Mouse (Mus musculus) limb, embryonic 15.5 days (tissue): ENCODE measurements around the gene Kcnn3. TPM values are rescaled to one million over a fixed set of nuclear protein-coding genes. Genes with fewer than 3 reads are reported as not detected.

Experiments
- ATAC-seq: fragments of 200-750 bp; cut with Nextera tagmentation; 2 replicates; pipeline ENCODE4 v1.8.0; 2017; ENCODE audit warnings: low read depth, moderate TSS enrichment; ENCODE audit not compliant: insufficient number of reproducible peaks, low FRiP score, low TSS enrichment
- H3K27ac ChIP-seq: fragments of 300-500 bp; sonication (generic); 2 replicates; pipeline ENCODE4 v1.5.1; 2015; ENCODE audit warnings: moderate library complexity, mild to moderate bottlenecking, inconsistent platforms
- H3K27me3 ChIP-seq: fragments of 300-500 bp; sonication (generic); 2 replicates; pipeline ENCODE4 v1.6.1; 2015; ENCODE audit warnings: inconsistent platforms
- H3K36me3 ChIP-seq: fragments of 300-500 bp; sonication (generic); 2 replicates; pipeline ENCODE4 v1.6.1; 2015; ENCODE audit warnings: inconsistent platforms
- H3K4me1 ChIP-seq: fragments of 300-500 bp; sonication (generic); 2 replicates; pipeline ENCODE4 v1.6.1; 2015; ENCODE audit warnings: inconsistent platforms
- H3K4me2 ChIP-seq: fragments of 300-500 bp; sonication (generic); 2 replicates; pipeline ENCODE4 v1.6.1; 2015; ENCODE audit warnings: mild to moderate bottlenecking, inconsistent platforms
- H3K4me3 ChIP-seq: fragments of 300-500 bp; sonication (generic); 2 replicates; pipeline ENCODE4 v1.5.1; 2015; ENCODE audit warnings: mild to moderate bottlenecking, inconsistent platforms
- H3K9ac ChIP-seq: fragments of 300-500 bp; sonication (generic); 2 replicates; pipeline ENCODE4 v1.6.1; 2015; ENCODE audit warnings: inconsistent platforms
- H3K9me3 ChIP-seq: fragments of 300-500 bp; sonication (generic); 2 replicates; pipeline ENCODE4 v1.6.1; 2016; ENCODE audit warnings: inconsistent platforms
- WGBS: fragments of 180-500 bp; shearing (Covaris S2); methylation state at CpG from one replicate; pipeline ENCODE4 v1.1.7; 2015; 5-methylcytosine and 5-hydroxymethylcytosine counted together
- polyA plus RNA-seq: library from polyadenylated mRNA; unstranded; fragments of >200 nt; fragmentation: Nextera tagmentation; extraction: Ambion mirVana; gene quantifications from 2 replicates; pipeline ENCODE4 v1.2.1, GENCODE M21; 2015

Kcnn3 gene
- polyA plus RNA-seq, 1 experiment from 2014 or later: 4.7 TPM

DNA sequence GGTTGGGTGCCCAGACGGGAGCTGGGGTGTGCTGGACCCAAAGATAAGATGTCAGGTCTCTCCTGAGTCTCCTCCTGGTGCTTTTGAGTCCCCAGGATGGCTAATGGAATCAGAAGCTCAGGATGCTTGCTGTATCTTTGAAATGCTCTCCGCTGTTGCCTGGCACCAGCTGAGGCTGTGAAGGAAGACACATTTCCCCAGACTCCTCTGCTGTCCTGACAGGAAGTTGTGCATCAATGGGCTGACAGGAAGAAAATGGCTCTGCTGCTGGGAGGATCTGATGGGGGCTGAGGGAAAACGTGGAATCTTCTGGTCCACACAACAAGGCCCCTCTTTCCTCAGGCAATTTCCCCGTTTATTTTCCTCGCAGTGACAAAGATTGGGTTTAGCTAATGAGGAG is 27.0 kb downstream of the Kcnn3 start:
- no peak for ATAC-seq
- H3K4me1 ChIP-seq: 0 out of 2 replicates have a peak, but pooled peaks cover 2% of the 10 kb centered on the region
- H3K36me3 ChIP-seq: no peaks in the 10 kb centered on the region
- no peaks in the 10 kb centered on the region for H3K27me3 ChIP-seq
- H3K9me3 ChIP-seq: no peaks in the 10 kb centered on the region
- H3K4me2 ChIP-seq: no peak overlapping the region
- no peak overlapping the region for H3K9ac ChIP-seq
- H3K4me3 ChIP-seq: no peak overlapping the region
- WGBS: 31% methylated on average over 5 of the region's 5 CpGs
- no peak overlapping the region for H3K27ac ChIP-seq

DNA sequence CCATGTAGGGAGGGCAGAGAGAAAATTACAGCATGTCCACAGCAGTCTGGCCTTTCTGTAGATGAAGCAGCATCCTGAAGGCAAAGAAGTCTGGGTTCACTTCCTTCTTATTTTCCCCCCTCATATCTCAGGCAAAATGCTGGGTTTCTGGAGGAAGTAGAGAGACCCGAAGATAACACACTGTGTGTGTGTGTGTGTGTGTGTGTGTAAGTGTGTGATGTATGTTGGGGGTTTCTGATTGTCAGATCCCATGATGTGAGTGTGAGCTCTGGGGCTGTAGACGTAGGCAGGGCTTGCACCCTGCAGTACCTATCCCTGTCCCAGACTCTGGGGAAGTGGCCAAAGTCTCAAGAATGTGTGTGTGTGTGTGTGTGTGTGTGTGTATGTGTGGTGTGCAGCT is 28.8 kb downstream of the Kcnn3 start:
- H3K9ac ChIP-seq: no peak overlapping the region
- H3K27ac ChIP-seq: no peak overlapping the region
- H3K36me3 ChIP-seq: no peaks in the 10 kb centered on the region
- 74% methylated on average over 2 of the region's 2 CpGs for whole genome bisulfite sequencing
- H3K4me2 ChIP-seq: no peak overlapping the region
- H3K9me3 ChIP-seq: no peaks in the 10 kb centered on the region
- H3K4me3 ChIP-seq: no peak overlapping the region
- H3K4me1 ChIP-seq: 0 out of 2 replicates have a peak, but pooled peaks cover 2% of the 10 kb centered on the region
- no peaks in the 10 kb centered on the region for H3K27me3 ChIP-seq
- no peak for ATAC-seq

DNA sequence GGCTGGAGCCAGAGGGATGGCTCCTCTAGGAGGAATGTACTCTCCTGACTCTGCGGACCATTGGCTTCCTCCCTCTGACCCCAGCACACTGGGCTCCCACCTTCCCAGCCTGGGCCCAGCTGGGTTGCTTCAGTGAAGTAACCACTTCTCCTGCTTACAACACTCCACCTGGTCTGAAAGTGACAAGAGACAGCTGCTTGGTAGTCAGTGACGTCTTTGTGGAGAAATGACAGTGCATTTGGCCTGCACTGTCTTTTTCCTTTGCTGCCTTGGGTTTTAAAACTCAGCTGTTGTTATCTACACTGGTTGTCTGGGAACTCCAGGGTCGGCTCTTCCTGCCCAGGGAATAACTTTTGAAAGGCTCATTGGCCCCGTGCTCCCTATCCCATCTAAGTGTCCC is 29.5 kb downstream of the Kcnn3 start:
- Histone ChIP-seq H3K4me1 (0 out of 2 replicates have a peak, but pooled peaks cover 2% of the 10 kb centered on the region), H3K4me2 (no peak overlapping the region), H3K9ac (no peak overlapping the region), H3K27ac (no peak overlapping the region), H3K4me3 (no peak overlapping the region), H3K36me3 (no peaks in the 10 kb centered on the region), H3K27me3 (no peaks in the 10 kb centered on the region), H3K9me3 (no peaks in the 10 kb centered on the region)
- 55% methylated on average over 4 of the region's 4 CpGs for WGBS
- ATAC-seq: no peak

GRCm38 (mm10) chr3:89551880-89552279 is 31.9 kb downstream of the Kcnn3 start:
- Histone ChIP-seq H3K36me3 (no peaks in the 10 kb centered on the region), H3K9ac (no peak overlapping the region), H3K4me3 (no peak overlapping the region), H3K27me3 (no peaks in the 10 kb centered on the region), H3K27ac (no peak overlapping the region), H3K4me2 (no peak overlapping the region), H3K9me3 (no peaks in the 10 kb centered on the region), H3K4me1 (0 out of 2 replicates have a peak, but pooled peaks cover 2% of the 10 kb centered on the region)
- ATAC-seq: no peak
- WGBS: 79% methylated on average over 2 of the region's 2 CpGs

DNA sequence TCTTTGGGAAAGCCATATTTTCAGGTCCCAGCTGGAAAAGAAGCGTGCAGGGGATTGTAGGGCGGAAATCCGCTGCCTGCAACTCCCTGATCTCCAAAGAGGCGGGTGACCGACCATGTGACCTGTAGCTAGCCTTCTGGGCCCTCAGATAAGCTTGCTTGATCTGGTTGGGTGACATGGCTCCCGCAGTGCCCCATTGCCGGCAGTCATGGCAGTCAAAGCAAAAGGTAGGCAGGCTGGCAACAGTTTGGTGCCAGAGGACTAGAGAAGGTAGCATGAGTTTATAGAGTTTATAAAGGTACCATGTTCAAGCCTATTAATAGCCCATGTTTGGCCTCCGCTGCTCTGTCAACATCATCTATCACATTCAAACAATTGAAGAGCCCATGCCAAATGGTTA is 33.5 kb downstream of the Kcnn3 start:
- no peak overlapping the region for H3K9ac ChIP-seq
- 0 out of 2 replicates have a peak, but pooled peaks cover 2% of the 10 kb centered on the region for H3K4me1 ChIP-seq
- no peaks in the 10 kb centered on the region for H3K36me3 ChIP-seq
- WGBS: 91% methylated on average over 8 of the region's 8 CpGs
- no peak overlapping the region for H3K27ac ChIP-seq
- no peak for ATAC-seq
- H3K9me3 ChIP-seq: no peaks in the 10 kb centered on the region
- H3K4me2 ChIP-seq: no peak overlapping the region
- no peaks in the 10 kb centered on the region for H3K27me3 ChIP-seq
- H3K4me3 ChIP-seq: no peak overlapping the region

- H3K4me3 ChIP-seq: no peak overlapping the region
- H3K9ac ChIP-seq: no peak overlapping the region
- no peaks in the 10 kb centered on the region for H3K27me3 ChIP-seq
- H3K27ac ChIP-seq: no peak overlapping the region
- no peak for ATAC-seq
- no peaks in the 10 kb centered on the region for H3K36me3 ChIP-seq
- WGBS: 76% methylated on average over 4 of the region's 4 CpGs
- no peak overlapping the region for H3K4me2 ChIP-seq
- H3K4me1 ChIP-seq: 0 out of 2 replicates have a peak, but pooled peaks cover 7% of the 10 kb centered on the region
- H3K9me3 ChIP-seq: no peaks in the 10 kb centered on the region
These were observed 34.0 kb downstream of the Kcnn3 start for GRCm38 (mm10) chr3:89553946-89554345.

GRCm38 (mm10) chr3:89554587-89554986 is 34.6 kb downstream of the Kcnn3 start:
- Histone ChIP-seq H3K27me3 (no peaks in the 10 kb centered on the region), H3K36me3 (no peaks in the 10 kb centered on the region), H3K4me2 (no peak overlapping the region), H3K4me3 (no peak overlapping the region), H3K27ac (no peak overlapping the region), H3K9ac (no peak overlapping the region), H3K9me3 (no peaks in the 10 kb centered on the region), H3K4me1 (0 out of 2 replicates have a peak, but pooled peaks cover 10% of the 10 kb centered on the region)
- 92% methylated on average over 2 of the region's 2 CpGs for WGBS
- no peak for ATAC-seq

DNA sequence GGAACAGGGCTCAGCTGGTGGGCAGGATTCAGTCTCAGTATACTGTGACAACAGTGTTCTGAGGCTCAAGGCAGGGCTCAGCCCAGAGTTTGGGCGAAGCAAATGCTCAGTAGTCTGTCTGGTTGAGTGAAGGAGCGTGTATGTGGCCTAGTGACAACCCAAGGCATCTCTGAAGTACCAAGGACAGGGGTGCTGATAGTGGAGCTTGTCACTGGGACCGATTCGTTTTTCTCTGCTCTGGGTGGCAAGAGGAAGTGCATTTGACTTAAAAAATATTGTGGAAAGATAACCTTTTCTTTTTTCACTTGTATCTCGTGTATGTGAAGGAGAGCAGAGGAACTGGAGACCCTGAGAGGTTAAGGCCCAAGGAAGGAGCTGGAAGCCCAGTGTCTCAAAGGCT is 37.8 kb downstream of the Kcnn3 start:
- no peak overlapping the region for H3K9ac ChIP-seq
- H3K36me3 ChIP-seq: no peaks in the 10 kb centered on the region
- 73% methylated on average over 5 of the region's 5 CpGs for WGBS
- 0 out of 2 replicates have a peak, but pooled peaks cover 7% of the 10 kb centered on the region for H3K4me1 ChIP-seq
- H3K4me2 ChIP-seq: no peak overlapping the region
- ATAC-seq: no peak
- no peak overlapping the region for H3K27ac ChIP-seq
- H3K4me3 ChIP-seq: no peak overlapping the region
- no peaks in the 10 kb centered on the region for H3K9me3 ChIP-seq
- H3K27me3 ChIP-seq: no peaks in the 10 kb centered on the region

DNA sequence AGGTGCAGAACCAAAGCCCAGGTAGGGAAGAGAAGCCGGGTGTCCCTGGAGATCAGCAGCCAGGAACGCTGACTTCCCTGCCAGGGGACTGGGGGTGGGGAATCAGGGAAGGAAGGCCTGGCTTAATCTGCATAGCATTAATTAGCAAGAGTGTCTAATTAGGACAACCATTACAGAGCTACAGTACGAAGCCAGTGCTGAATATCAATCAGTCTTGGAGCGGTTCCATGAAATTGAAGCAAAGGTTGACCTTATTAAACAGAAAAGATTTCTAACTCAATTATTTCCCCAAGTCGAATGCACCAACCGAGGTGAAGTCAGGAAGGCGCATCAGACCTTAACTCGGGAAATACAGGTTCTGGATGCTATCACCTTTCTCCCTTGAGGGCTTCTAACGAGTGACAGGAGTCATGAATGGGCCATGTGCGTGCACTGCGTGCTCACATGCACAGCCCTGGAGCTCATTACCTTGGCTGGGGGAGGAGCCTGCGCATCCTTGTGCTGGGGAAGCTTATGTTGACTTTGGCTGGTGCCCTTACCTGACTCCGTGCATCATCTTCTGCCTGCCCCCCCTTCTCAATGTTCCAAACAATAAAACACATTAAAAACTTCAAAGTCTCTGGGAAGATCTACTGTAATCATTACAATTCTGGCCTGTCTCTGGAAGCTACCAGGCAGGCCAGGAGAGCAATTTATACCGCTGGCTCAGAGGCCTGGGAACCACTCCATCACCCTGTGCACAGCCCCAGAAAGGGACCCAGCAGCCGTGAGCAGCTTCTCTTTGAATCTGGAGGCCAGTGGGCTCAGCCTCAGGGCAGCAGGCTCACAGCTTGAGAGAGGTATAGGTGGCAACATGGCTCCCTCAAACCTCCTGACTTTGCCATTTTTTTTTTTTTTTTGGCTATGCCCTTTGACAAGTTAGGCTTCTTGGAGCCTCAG is 39.3 kb downstream of the Kcnn3 start:
- Histone ChIP-seq H3K9me3 (no peaks in the 10 kb centered on the region), H3K27me3 (no peaks in the 10 kb centered on the region), H3K9ac (no peak overlapping the region), H3K27ac (no peak overlapping the region), H3K4me1 (0 out of 2 replicates have a peak, but pooled peaks cover 7% of the 10 kb centered on the region), H3K4me3 (no peak overlapping the region), H3K36me3 (no peaks in the 10 kb centered on the region), H3K4me2 (no peak overlapping the region)
- 42% methylated on average over 15 of the region's 15 CpGs for WGBS
- ATAC-seq: no peak

GRCm38 (mm10) chr3:89561386-89561785 is 41.4 kb downstream of the Kcnn3 start:
- ATAC-seq: no peak
- no peaks in the 10 kb centered on the region for H3K36me3 ChIP-seq
- no peak overlapping the region for H3K27ac ChIP-seq
- H3K9ac ChIP-seq: no peak overlapping the region
- H3K27me3 ChIP-seq: no peaks in the 10 kb centered on the region
- H3K4me2 ChIP-seq: no peak overlapping the region
- 0 out of 2 replicates have a peak, but pooled peaks cover 7% of the 10 kb centered on the region for H3K4me1 ChIP-seq
- no peaks in the 10 kb centered on the region for H3K9me3 ChIP-seq
- no peak overlapping the region for H3K4me3 ChIP-seq
- 84% methylated on average over 6 of the region's 6 CpGs for WGBS

DNA sequence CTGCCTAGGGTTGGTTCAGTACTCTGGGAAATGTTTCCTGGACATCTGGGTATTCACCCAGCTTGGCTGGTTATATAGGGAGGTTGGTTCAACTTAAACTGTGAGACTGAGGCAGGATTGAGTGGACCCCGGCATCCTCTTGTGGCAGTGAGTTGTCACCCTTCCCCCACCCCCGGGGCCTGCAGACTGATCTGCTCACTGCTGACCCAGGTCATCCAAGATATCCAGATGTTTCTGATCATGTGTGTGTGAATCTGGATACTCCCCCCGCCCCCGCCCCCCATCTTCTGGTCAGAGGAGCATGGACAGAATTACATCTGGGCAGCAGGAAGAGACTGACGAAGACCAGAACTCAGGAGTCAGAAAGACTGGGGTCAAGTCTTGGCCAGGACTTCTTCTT is 45.4 kb downstream of the Kcnn3 start:
- no peak for ATAC-seq
- H3K4me2 ChIP-seq: no peak overlapping the region
- H3K4me1 ChIP-seq: no peaks in the 10 kb centered on the region
- H3K4me3 ChIP-seq: no peak overlapping the region
- 43% methylated on average over 5 of the region's 5 CpGs for WGBS
- H3K36me3 ChIP-seq: no peaks in the 10 kb centered on the region
- no peak overlapping the region for H3K9ac ChIP-seq
- H3K27ac ChIP-seq: no peak overlapping the region
- no peaks in the 10 kb centered on the region for H3K9me3 ChIP-seq
- H3K27me3 ChIP-seq: no peaks in the 10 kb centered on the region

DNA sequence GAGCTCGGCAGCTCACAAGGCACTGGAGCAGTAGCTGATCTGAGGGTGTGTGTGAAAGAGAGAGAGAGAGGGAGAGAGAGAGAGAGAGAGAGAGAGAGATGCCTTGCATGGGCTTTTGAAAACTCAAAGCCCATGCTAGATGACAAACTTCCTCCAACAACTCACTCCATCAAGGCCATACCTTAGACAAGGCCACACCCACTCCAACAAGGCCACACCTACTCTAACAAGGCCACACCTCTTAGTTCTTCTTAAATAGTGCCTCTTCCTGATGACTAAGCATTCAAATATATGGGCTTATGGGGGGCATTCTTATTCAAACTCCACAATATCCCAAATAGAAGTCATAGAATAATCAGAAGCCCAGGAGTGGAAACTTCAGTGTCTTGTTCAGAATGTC is 49.1 kb downstream of the Kcnn3 start:
- 90% methylated on average over 1 of the region's 1 CpGs for WGBS
- no peak overlapping the region for H3K9ac ChIP-seq
- H3K27me3 ChIP-seq: no peaks in the 10 kb centered on the region
- no peak for ATAC-seq
- H3K27ac ChIP-seq: no peak overlapping the region
- H3K36me3 ChIP-seq: no peaks in the 10 kb centered on the region
- no peak overlapping the region for H3K4me2 ChIP-seq
- no peaks in the 10 kb centered on the region for H3K9me3 ChIP-seq
- no peak overlapping the region for H3K4me3 ChIP-seq
- no peaks in the 10 kb centered on the region for H3K4me1 ChIP-seq
